In genomic region chr4:141010941-141011429, GRCm38 (mm10) we compare ENCODE assay signal across 9 mouse cellular contexts. TPM values are rescaled to one million over a fixed set of nuclear protein-coding genes. Genes with fewer than 3 reads are reported as not detected.
DNase-seq lines count a peak whose midpoint lies in the region; ATAC-seq and TF ChIP-seq lines count a peak whose summit lies in the region.
"Had no signal": no experiment of that assay in that cellular context is flagged by ENCODE, and none has a peak within 500 bp of the region (broad histone marks: within the 10 kb centered on the region; RNA-seq: fewer than 3 reads in every experiment).

No protein-coding gene starts in this region.

- peaks cover 55% of the 10 kb centered on the region for H3K36me3 ChIP-seq in forebrain, embryonic 15.5 days
- H3K36me3 ChIP-seq in kidney, embryonic 15.5 days, result peaks cover 52% of the 10 kb centered on the region

- H3K27ac ChIP-seq in gastrocnemius, adult 2 months, result peak overlapping the region; percentile 79
- H3K27ac ChIP-seq in forebrain, embryonic 15.5 days (replicated peaks), result peak overlapping the region; percentile 90
- peak overlapping the region; percentile 86 for H3K27ac ChIP-seq in kidney, embryonic 15.5 days

- no peaks in the 10 kb centered on the region for H3K9me3 ChIP-seq in forebrain, embryonic 15.5 days
- H3K9me3 ChIP-seq in kidney, embryonic 15.5 days (replicated peaks), result no peaks in the 10 kb centered on the region

- no peak for TF ChIP-seq CTCF in gastrocnemius, adult 2 months (IDR thresholded peaks at IDR 0.05)

- H3K4me1 ChIP-seq in forebrain, embryonic 15.5 days, result peaks cover 43% of the 10 kb centered on the region
- peaks cover 28% of the 10 kb centered on the region for H3K4me1 ChIP-seq in kidney, embryonic 15.5 days

- intact Hi-C loops in gastrocnemius, adult 2 months (cut with DNase I), result no loop called here

- WGBS in forebrain, embryonic 15.5 days, result under 1% methylated on average over 17 of the region's 17 CpGs
- under 1% methylated on average over 17 of the region's 17 CpGs for WGBS in kidney, embryonic 15.5 days

- peak overlapping the region; percentile 74 for H3K4me3 ChIP-seq in gastrocnemius, adult 2 months
- H3K4me3 ChIP-seq in forebrain, embryonic 15.5 days, result peak overlapping the region; percentile 67
- H3K4me3 ChIP-seq in kidney, embryonic 15.5 days (replicated peaks), result peak overlapping the region; percentile 61
- H3K4me3 ChIP-seq: erythroblast, embryonic 14.5 days had no signal

- peak overlapping the region; percentile 79 for H3K9ac ChIP-seq in forebrain, embryonic 15.5 days (replicated peaks)
- peak overlapping the region; percentile 66 for H3K9ac ChIP-seq in kidney, embryonic 15.5 days

- no peaks in the 10 kb centered on the region for H3K27me3 ChIP-seq in forebrain, embryonic 15.5 days
- no peaks in the 10 kb centered on the region for H3K27me3 ChIP-seq in kidney, embryonic 15.5 days

- peak overlapping the region; percentile 76 for H3K4me2 ChIP-seq in forebrain, embryonic 15.5 days (replicated peaks)
- H3K4me2 ChIP-seq in kidney, embryonic 15.5 days, result peak overlapping the region; percentile 74

- no peak for DNase-seq in gastrocnemius, adult 2 months
- DNase-seq in gastrocnemius, postnatal 10 days, result no peak
- peak; percentile 82 for DNase-seq in mesoderm, embryonic 11.5 days (ENCODE audit: low read depth, low spot score)
- no peak for DNase-seq in right cerebral cortex, postnatal 25 days
- no peak for DNase-seq in cerebellum, adult 18-20 months
- no peak for DNase-seq in thymus, postnatal 36 days

- ATAC-seq in forebrain, embryonic 15.5 days (replicated peaks), result peak; percentile 36
- ATAC-seq in kidney, embryonic 15.5 days (replicated peaks; ENCODE audit: low FRiP score), result peak; percentile 52

RNA-seq across cellular contexts. Expression of gene Mfap2, which starts 0.8 kb away (rescaled TPM):
- total RNA-seq in gastrocnemius, adult 2 months (2021), result 1 to 10 TPM; 1.5 to 4.7 TPM
- 10 to 100 TPM; 79.1 to 88.6 TPM for total RNA-seq in gastrocnemius, postnatal 10 days (2021)
- 215 and 229 TPM in 2 replicates for polyA plus RNA-seq in forebrain, embryonic 15.5 days (2015; fragmentation: Nextera tagmentation; extraction: Ambion mirVana)
- polyA plus RNA-seq in kidney, embryonic 15.5 days (2015; fragmentation: Nextera tagmentation; extraction: Ambion mirVana), result 340 and 433 TPM in 2 replicates

RNA-seq across cellular contexts. Expression of gene Atp13a2, which starts 24.3 kb away (rescaled TPM):
- total RNA-seq in gastrocnemius, adult 2 months (2021), result 10 to 100 TPM; 20.0 to 23.7 TPM
- total RNA-seq in gastrocnemius, postnatal 10 days (2021), result 10 to 100 TPM; 19.1 to 25.9 TPM
- 123 and 127 TPM in 2 replicates for polyA plus RNA-seq in forebrain, embryonic 15.5 days (2015; fragmentation: Nextera tagmentation; extraction: Ambion mirVana)
- 40.5 and 45.3 TPM in 2 replicates for polyA plus RNA-seq in kidney, embryonic 15.5 days (2015; fragmentation: Nextera tagmentation; extraction: Ambion mirVana)

RNA-seq across cellular contexts. Expression of gene Crocc, which starts 49.4 kb away (rescaled TPM):
- 1 to 10 TPM; 1.7 to 2.0 TPM for total RNA-seq in gastrocnemius, adult 2 months (2021)
- 1 to 10 TPM; 3.8 to 9.3 TPM for total RNA-seq in gastrocnemius, postnatal 10 days (2021)
- 8.3 and 10.2 TPM in 2 replicates for polyA plus RNA-seq in forebrain, embryonic 15.5 days (2015; fragmentation: Nextera tagmentation; extraction: Ambion mirVana)
- 8.5 and 9.5 TPM in 2 replicates for polyA plus RNA-seq in kidney, embryonic 15.5 days (2015; fragmentation: Nextera tagmentation; extraction: Ambion mirVana)

RNA-seq across cellular contexts. Expression of gene Sdhb, which starts 50.0 kb away (rescaled TPM):
- 100 to 1,000 TPM; 483 to 898 TPM for total RNA-seq in gastrocnemius, adult 2 months (2021)
- 100 to 1,000 TPM; 406 to 464 TPM for total RNA-seq in gastrocnemius, postnatal 10 days (2021)
- polyA plus RNA-seq in forebrain, embryonic 15.5 days (2015; fragmentation: Nextera tagmentation; extraction: Ambion mirVana), result 428 and 441 TPM in 2 replicates
- 448 and 457 TPM in 2 replicates for polyA plus RNA-seq in kidney, embryonic 15.5 days (2015; fragmentation: Nextera tagmentation; extraction: Ambion mirVana)

Comparison
In these comparisons a context has a peak if more than half of its experiments do, and no peak if none do; other contexts are left out.
1. RNA of gene Mfap2, which starts 0.8 kb away (total RNA-seq): 79.1 to 88.6 TPM in gastrocnemius, postnatal 10 days; 1.5 to 4.7 TPM in gastrocnemius, adult 2 months; every median in the first group is over 10 times any median in the second.
2. Peak in every context shown above with its lines, with median percentiles within 50 percentile points of each other: H3K27ac ChIP-seq and H3K4me3 ChIP-seq.